Mouse (Mus musculus): ENCODE results near the gene Stk11.

- no peak for TF ChIP-seq POLR2A (IDR thresholded peaks at IDR 0.05; ENCODE audit: borderline replicate concordance, low read depth, low read length)
- no peak for TF ChIP-seq CTCF (IDR thresholded peaks at IDR 0.05; ENCODE audit: low read depth, low read length)
Measured at GRCm38 (mm10) chr10:80162243-80162608, 46.6 kb downstream of the Stk11 start.

Data from bone marrow macrophage, adult 2 months (primary cell).